Mouse (Mus musculus) midbrain, embryonic 13.5 days (tissue): ENCODE data around the gene Pi4k2a. TPM values are rescaled to one million over a fixed set of nuclear protein-coding genes. Genes with fewer than 3 reads are reported as not detected.

Experiments used
- polyA plus RNA-seq: library from polyadenylated mRNA; unstranded; fragments of >200 nt; fragmentation: Nextera tagmentation; extraction: Ambion mirVana; gene quantifications from 2 replicates; pipeline ENCODE4 v1.2.1, GENCODE M21; 2015

The Pi4k2a gene
- polyA plus RNA-seq, 1 experiment from 2014 or later = 29.9 TPM

Other genes with a start within 250 kb of the Pi4k2a start
- 7.6 and 10.4 TPM in 2 replicates for gene Frat2, start 242.3 kb upstream of the Pi4k2a start, polyA plus RNA-seq
- 14.6 and 15.7 TPM in 2 replicates for gene Rrp12, start 194.3 kb upstream of the Pi4k2a start, polyA plus RNA-seq
- 445 and 453 TPM in 2 replicates for gene Pgam1, start 178.5 kb upstream of the Pi4k2a start, polyA plus RNA-seq
- gene Exosc1, start 157.0 kb upstream of the Pi4k2a start, polyA plus RNA-seq = 68.5 and 70.0 TPM in 2 replicates
- gene Zdhhc16, start 157.0 kb upstream of the Pi4k2a start, polyA plus RNA-seq = 86.1 and 87.6 TPM in 2 replicates
- gene Mms19, start 109.3 kb upstream of the Pi4k2a start, polyA plus RNA-seq = 32.4 and 34.8 TPM in 2 replicates
- 6.4 and 7.3 TPM in 2 replicates for gene Ubtd1, start 108.7 kb upstream of the Pi4k2a start, polyA plus RNA-seq
- 0.19 and 0.31 TPM in 2 replicates for gene Ankrd2, start 54.5 kb upstream of the Pi4k2a start, polyA plus RNA-seq
- 0.58 and 0.89 TPM in 2 replicates for gene Hoga1, start 44.9 kb upstream of the Pi4k2a start, polyA plus RNA-seq
- not detected in 2 replicates for gene 4933411K16Rik, start 38.2 kb upstream of the Pi4k2a start, polyA plus RNA-seq
- 128 TPM in 2 replicates for gene Morn4, start 4.1 kb upstream of the Pi4k2a start, polyA plus RNA-seq
- 4.9 and 5.1 TPM in 2 replicates for gene Avpi1, start 38.6 kb downstream of the Pi4k2a start, polyA plus RNA-seq
- 1.1 and 1.7 TPM in 2 replicates for gene Marveld1, start 56.9 kb downstream of the Pi4k2a start, polyA plus RNA-seq
- 55.8 and 57.6 TPM in 2 replicates for gene Zfyve27, start 73.5 kb downstream of the Pi4k2a start, polyA plus RNA-seq
- 0.11 and 0.17 TPM in 2 replicates for gene Sfrp5, start 111.8 kb downstream of the Pi4k2a start, polyA plus RNA-seq
- 26.3 and 27.5 TPM in 2 replicates for gene Golga7b, start 157.1 kb downstream of the Pi4k2a start, polyA plus RNA-seq